Mouse (Mus musculus): ENCODE results near the gene Dbh. TPM values are rescaled to one million over a fixed set of nuclear protein-coding genes. Genes with fewer than 3 reads are reported as not detected.

Dbh gene
- total and polyA plus RNA-seq, 3 experiments, result not detected

DNA sequence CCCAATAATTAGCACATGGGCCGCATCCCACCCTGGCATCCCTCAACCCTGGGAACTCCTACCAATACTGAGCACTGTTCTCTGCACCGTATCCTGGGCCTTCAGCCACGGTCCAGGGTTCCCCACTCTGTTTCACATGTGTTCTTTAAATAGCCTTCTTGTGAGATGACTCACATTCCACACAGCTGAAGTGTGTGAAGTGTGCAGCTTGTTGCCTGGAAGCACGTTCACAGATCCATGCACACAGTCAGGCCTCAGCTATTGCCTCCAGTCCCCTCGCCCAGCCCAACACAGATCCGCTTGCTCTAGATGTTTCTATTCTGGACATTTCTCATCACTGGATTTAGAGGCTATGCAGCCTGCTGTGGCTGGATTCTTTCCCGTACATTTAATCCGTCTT is 14.1 kb downstream of the Dbh start:
- TF ChIP-seq ZC3H11A (IDR thresholded peaks at IDR 0.05; ENCODE audit: low read depth, low read length) (no peak), RAD21 (IDR thresholded peaks at IDR 0.05; ENCODE audit: low read depth, low read length) (no peak), SMC3 (IDR thresholded peaks at IDR 0.05; ENCODE audit: low read depth, low read length) (no peak), HCFC1 (IDR thresholded peaks at IDR 0.05; ENCODE audit: low read depth, low read length) (no peak), E2F4 (IDR thresholded peaks at IDR 0.05; ENCODE audit: borderline replicate concordance, low read depth, low read length) (no peak), NELFE (IDR thresholded peaks at IDR 0.05; ENCODE audit: low read depth, low read length) (no peak), ETS1 (IDR thresholded peaks at IDR 0.05; ENCODE audit: low read depth, low read length) (no peak), ELF1 (IDR thresholded peaks at IDR 0.05; ENCODE audit: low read depth, low read length) (no peak), CHD1 (IDR thresholded peaks at IDR 0.05; ENCODE audit: low read depth, low read length) (no peak), GATA1 (IDR thresholded peaks at IDR 0.05; ENCODE audit: low read depth, low read length) (no peak), MEF2A (IDR thresholded peaks at IDR 0.05; ENCODE audit: extremely low read depth, insufficient replicate concordance, low read depth, low read length, poor library complexity, severe bottlenecking) (no peak), USF2 (IDR thresholded peaks at IDR 0.05; ENCODE audit: borderline replicate concordance in 1 of 2, insufficient read depth in 1 of 2, low read depth in 1 of 2, low read length in 2 of 2) (no peak), SIN3A (IDR thresholded peaks at IDR 0.05; ENCODE audit: low read length) (no peak), MAFK (IDR thresholded peaks at IDR 0.05; ENCODE audit: borderline replicate concordance, low read depth, low read length) (no peak), TCF12 (IDR thresholded peaks at IDR 0.05; ENCODE audit: low read depth, low read length) (no peak), JUND (IDR thresholded peaks at IDR 0.05; ENCODE audit: low read depth, low read length) (no peak), MXI1 (IDR thresholded peaks at IDR 0.05; ENCODE audit: low read depth, low read length) (no peak)
- no peaks in the 10 kb centered on the region for H3K9me3 ChIP-seq (replicated peaks; ENCODE audit: insufficient read depth, low read length)
- H3K4me1 ChIP-seq (ENCODE audit: control insufficient read depth in 1 of 2, insufficient read depth in 2 of 2, low read length in 2 of 2), result no peaks in the 10 kb centered on the region
- no peaks in the 10 kb centered on the region for H3K79me2 ChIP-seq (ENCODE audit: control insufficient read depth, insufficient read depth, low read length, poor library complexity)
- no peak overlapping the region for H3K27ac ChIP-seq (ENCODE audit: control insufficient read depth, low read depth, low read length)
- H3K4me3 ChIP-seq (ENCODE audit: control insufficient read depth in 1 of 2, insufficient read depth in 1 of 2, low read depth in 2 of 2, low read length in 2 of 2), result no peak overlapping the region
- no peak overlapping the region for H3K9ac ChIP-seq (ENCODE audit: control insufficient read depth, low read depth, low read length, poor library complexity, severe bottlenecking)
- DNase-seq (ENCODE audit: low read depth, low spot score), result no peak
- H3K36me3 ChIP-seq (ENCODE audit: control insufficient read depth in 1 of 2, insufficient read depth in 2 of 2, low read length in 2 of 2), result no peaks in the 10 kb centered on the region
- H3K27me3 ChIP-seq (ENCODE audit: control insufficient read depth in 1 of 2, insufficient read depth in 2 of 2, low read length in 2 of 2), result peaks cover 9 to 19% of the 10 kb centered on the region in 2 experiments

DNA sequence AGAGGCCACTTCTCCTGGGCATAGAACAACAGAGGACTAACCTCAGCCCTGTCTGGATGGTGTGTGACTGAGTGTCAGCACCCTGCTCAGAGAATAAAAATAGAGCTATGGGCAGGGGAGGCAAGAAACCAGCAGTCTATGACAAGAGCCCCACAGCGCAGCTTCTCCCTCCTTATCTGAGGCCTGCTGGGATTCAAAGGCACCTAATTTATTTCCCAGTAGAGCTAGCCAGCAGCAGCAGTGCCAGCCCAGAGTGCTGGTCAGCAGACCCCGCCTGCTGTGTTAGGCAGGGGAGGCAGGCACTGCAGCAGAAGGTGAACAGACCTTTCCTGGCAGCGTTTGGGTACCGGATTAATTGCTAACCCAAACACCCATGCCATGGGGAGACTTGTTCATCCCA is 16.9 kb downstream of the Dbh start:
- no peaks in the 10 kb centered on the region for H3K79me2 ChIP-seq (ENCODE audit: control insufficient read depth, insufficient read depth, low read length, poor library complexity)
- H3K4me1 ChIP-seq (ENCODE audit: control insufficient read depth in 1 of 2, insufficient read depth in 2 of 2, low read length in 2 of 2), result no peaks in the 10 kb centered on the region
- TF ChIP-seq TCF12 (IDR thresholded peaks at IDR 0.05; ENCODE audit: low read depth, low read length) (no peak), MEF2A (IDR thresholded peaks at IDR 0.05; ENCODE audit: extremely low read depth, insufficient replicate concordance, low read depth, low read length, poor library complexity, severe bottlenecking) (no peak), ZMIZ1 (IDR thresholded peaks at IDR 0.05; ENCODE audit: low read depth, low read length) (no peak), NELFE (IDR thresholded peaks at IDR 0.05; ENCODE audit: low read depth, low read length) (no peak), GATA1 (IDR thresholded peaks at IDR 0.05; ENCODE audit: low read depth, low read length) (no peak), ZKSCAN1 (IDR thresholded peaks at IDR 0.05; ENCODE audit: low read depth, low read length) (no peak), MXI1 (IDR thresholded peaks at IDR 0.05; ENCODE audit: low read depth, low read length) (no peak), UBTF (IDR thresholded peaks at IDR 0.05; ENCODE audit: borderline replicate concordance, insufficient read depth, low read depth, low read length) (no peak), USF1 (IDR thresholded peaks at IDR 0.05; ENCODE audit: low read depth, low read length) (no peak), POLR2AphosphoS5 (IDR thresholded peaks at IDR 0.05; ENCODE audit: borderline replicate concordance, low read depth, low read length) (no peak), ETS1 (IDR thresholded peaks at IDR 0.05; ENCODE audit: low read depth, low read length) (no peak), BHLHE40 (IDR thresholded peaks at IDR 0.05; ENCODE audit: borderline replicate concordance, low read depth, low read length) (no peak), MYB (IDR thresholded peaks at IDR 0.05; ENCODE audit: low read depth, low read length) (no peak), E2F4 (IDR thresholded peaks at IDR 0.05; ENCODE audit: borderline replicate concordance, low read depth, low read length) (no peak), GABPA (IDR thresholded peaks at IDR 0.05; ENCODE audit: low read depth, low read length) (no peak), ZC3H11A (IDR thresholded peaks at IDR 0.05; ENCODE audit: low read depth, low read length) (no peak), CHD1 (IDR thresholded peaks at IDR 0.05; ENCODE audit: low read depth, low read length) (no peak), MAZ (IDR thresholded peaks at IDR 0.05; ENCODE audit: low read depth, low read length) (no peak), NRF1 (IDR thresholded peaks at IDR 0.05; ENCODE audit: insufficient read depth, low read depth, low read length, poor library complexity, severe bottlenecking) (no peak)
- peaks cover 6 to 8% of the 10 kb centered on the region in 2 experiments for H3K27me3 ChIP-seq (ENCODE audit: control insufficient read depth in 1 of 2, insufficient read depth in 2 of 2, low read length in 2 of 2)
- no peak for DNase-seq (ENCODE audit: low read depth, low spot score)
- H3K27ac ChIP-seq (ENCODE audit: control insufficient read depth, low read depth, low read length), result no peak overlapping the region
- H3K9me3 ChIP-seq (replicated peaks; ENCODE audit: insufficient read depth, low read length), result no peaks in the 10 kb centered on the region
- no peak overlapping the region for H3K9ac ChIP-seq (ENCODE audit: control insufficient read depth, low read depth, low read length, poor library complexity, severe bottlenecking)
- H3K36me3 ChIP-seq (ENCODE audit: control insufficient read depth in 1 of 2, insufficient read depth in 2 of 2, low read length in 2 of 2), result no peaks in the 10 kb centered on the region
- no peak overlapping the region for H3K4me3 ChIP-seq (ENCODE audit: control insufficient read depth in 1 of 2, insufficient read depth in 1 of 2, low read depth in 2 of 2, low read length in 2 of 2)

All from MEL (cell line).